Mouse (Mus musculus) heart, embryonic 11.5 days (tissue): Measurements from ENCODE around the gene Slc25a10. TPM values are rescaled to one million over a fixed set of nuclear protein-coding genes. Genes with fewer than 3 reads are reported as not detected.

Experiments
- ATAC-seq: fragments of 200-750 bp; cut with Nextera tagmentation; replicated peaks from 2 replicates; pipeline ENCODE4 v1.8.0; 2017; ENCODE audit warnings: moderate library complexity; ENCODE audit not compliant: insufficient number of reproducible peaks, low FRiP score, low TSS enrichment
- H3K27ac ChIP-seq: fragments of 300-500 bp; sonication (generic); 2 replicates; pipeline ENCODE4 v1.5.1; 2014; ENCODE audit warnings: mild to moderate bottlenecking, low read depth, low read length
- H3K27me3 ChIP-seq: fragments of 300-500 bp; sonication (generic); 2 replicates; pipeline ENCODE4 v1.6.1; 2014; ENCODE audit warnings: mild to moderate bottlenecking, low read length, mixed read lengths; ENCODE audit not compliant: control insufficient read depth, insufficient read depth
- H3K36me3 ChIP-seq: fragments of 300-500 bp; sonication (generic); 2 replicates; pipeline ENCODE4 v1.6.1; 2014; ENCODE audit warnings: mild to moderate bottlenecking, low read length, moderate library complexity, mixed read lengths; ENCODE audit not compliant: control insufficient read depth, insufficient read depth
- H3K4me1 ChIP-seq: fragments of 300-500 bp; sonication (generic); 2 replicates; pipeline ENCODE4 v1.6.1; 2014; ENCODE audit warnings: low read length; ENCODE audit not compliant: control insufficient read depth, insufficient read depth
- H3K4me2 ChIP-seq: fragments of 300-500 bp; sonication (generic); 2 replicates; pipeline ENCODE4 v1.6.1; 2014; ENCODE audit warnings: mild to moderate bottlenecking, moderate library complexity
- H3K4me3 ChIP-seq: fragments of 300-500 bp; sonication (generic); 2 replicates; pipeline ENCODE4 v1.5.1; 2014; ENCODE audit warnings: low read depth, low read length
- H3K9ac ChIP-seq: fragments of 300-500 bp; sonication (generic); 2 replicates; pipeline ENCODE4 v1.6.1; 2014; ENCODE audit warnings: mild to moderate bottlenecking, low read depth, low read length, moderate library complexity
- H3K9me3 ChIP-seq: fragments of 300-500 bp; sonication (generic); replicated peaks from 2 replicates; pipeline ENCODE4 v1.6.1; 2016; ENCODE audit warnings: low read length; ENCODE audit not compliant: control insufficient read depth
- WGBS: fragments of 180-500 bp; shearing (Covaris S2); extraction: QIAGEN DNeasy Blood & Tissue Kit; methylation state at CpG from one replicate; pipeline ENCODE4 v1.1.7; 2014; ENCODE audit not compliant: insufficient replicate concordance; 5-methylcytosine and 5-hydroxymethylcytosine counted together
- polyA plus RNA-seq: library from polyadenylated mRNA; unstranded; fragments of >200 nt; fragmentation: Nextera tagmentation; extraction: Ambion mirVana; gene quantifications from 2 replicates; pipeline ENCODE4 v1.2.1, GENCODE M21; 2014

Gene Slc25a10
- polyA plus RNA-seq, 1 experiment from 2014 or later, result 44.2 TPM

GRCm38 (mm10) chr11:120454965-120455364 is 36.7 kb upstream of the Slc25a10 start:
- Histone ChIP-seq H3K4me3 (no peak overlapping the region), H3K9me3 (no peaks in the 10 kb centered on the region), H3K27me3 (no peaks in the 10 kb centered on the region), H3K36me3 (no peaks in the 10 kb centered on the region), H3K27ac (no peak overlapping the region), H3K4me1 (peaks cover 13% of the 10 kb centered on the region), H3K4me2 (no peak overlapping the region), H3K9ac (no peak overlapping the region)
- no peak for ATAC-seq
- 92% methylated on average over 4 of the region's 4 CpGs for WGBS

GRCm38 (mm10) chr11:120455413-120455812 is 36.2 kb upstream of the Slc25a10 start:
- Histone ChIP-seq H3K36me3 (no peaks in the 10 kb centered on the region), H3K9me3 (no peaks in the 10 kb centered on the region), H3K27me3 (no peaks in the 10 kb centered on the region), H3K4me1 (peaks cover 13% of the 10 kb centered on the region), H3K4me3 (no peak overlapping the region), H3K4me2 (no peak overlapping the region), H3K9ac (no peak overlapping the region), H3K27ac (no peak overlapping the region)
- WGBS, result 92% methylated on average over 7 of the region's 7 CpGs
- ATAC-seq, result no peak

GRCm38 (mm10) chr11:120457370-120457769 is 34.3 kb upstream of the Slc25a10 start:
- H3K9me3 ChIP-seq, result no peaks in the 10 kb centered on the region
- H3K4me3 ChIP-seq, result peak overlapping the region; percentile 72
- peak overlapping the region; percentile 90 for H3K27ac ChIP-seq
- H3K27me3 ChIP-seq, result no peaks in the 10 kb centered on the region
- peak overlapping the region; percentile 93 for H3K4me2 ChIP-seq
- WGBS, result 20% methylated on average over 14 of the region's 14 CpGs
- peaks cover 12% of the 10 kb centered on the region; the same call in 1 of the 2 replicates for H3K36me3 ChIP-seq
- ATAC-seq, result no peak
- H3K4me1 ChIP-seq, result peaks cover 13% of the 10 kb centered on the region
- peak overlapping the region; percentile 92 for H3K9ac ChIP-seq

GRCm38 (mm10) chr11:120457772-120458751 is 33.6 kb upstream of the Slc25a10 start, which contains the start of the genes Oxld1 and Ccdc137:
TSS of gene Oxld1 (minus strand) at chr11:120458068.
TSS of gene Ccdc137 (plus strand) at chr11:120458115.
- ATAC-seq, result peak; percentile 82
- Histone ChIP-seq H3K4me3 (peak within 1 kb of the TSS; percentile 72), H3K4me1 (peaks cover 13% of the 10 kb centered on the region), H3K36me3 (peaks cover 15% of the 10 kb centered on the region), H3K9me3 (no peaks in the 10 kb centered on the region), H3K9ac (peak within 1 kb of the TSS; percentile 92), H3K27ac (peak within 1 kb of the TSS; percentile 90), H3K4me2 (peak within 1 kb of the TSS; percentile 93), H3K27me3 (no peaks in the 10 kb centered on the region)
- WGBS, result 5% methylated on average over 62 of the region's 62 CpGs

- peaks cover 15% of the 10 kb centered on the region for H3K36me3 ChIP-seq
- no peaks in the 10 kb centered on the region for H3K27me3 ChIP-seq
- H3K9ac ChIP-seq, result peak overlapping the region; percentile 92
- H3K9me3 ChIP-seq, result no peaks in the 10 kb centered on the region
- WGBS, result 60% methylated on average over 6 of the region's 6 CpGs
- no peak for ATAC-seq
- H3K27ac ChIP-seq, result no peak overlapping the region
- H3K4me2 ChIP-seq, result peak overlapping the region; percentile 93
- peaks cover 13% of the 10 kb centered on the region for H3K4me1 ChIP-seq
- peak overlapping the region; percentile 72 for H3K4me3 ChIP-seq
These were observed 32.6 kb upstream of the Slc25a10 start for GRCm38 (mm10) chr11:120458847-120459597.

GRCm38 (mm10) chr11:120463536-120463935 is 28.1 kb upstream of the Slc25a10 start:
- Histone ChIP-seq H3K9ac (no peak overlapping the region), H3K4me2 (no peak overlapping the region), H3K27me3 (no peaks in the 10 kb centered on the region), H3K27ac (no peak overlapping the region), H3K4me1 (peaks cover 24% of the 10 kb centered on the region), H3K4me3 (no peak overlapping the region), H3K36me3 (peaks cover 15% of the 10 kb centered on the region), H3K9me3 (no peaks in the 10 kb centered on the region)
- no peak for ATAC-seq
- WGBS, result 84% methylated on average over 2 of the region's 2 CpGs

GRCm38 (mm10) chr11:120464365-120464764 is 27.3 kb upstream of the Slc25a10 start:
- H3K4me2 ChIP-seq, result no peak overlapping the region
- 89% methylated on average over 5 of the region's 5 CpGs for WGBS
- no peak overlapping the region for H3K27ac ChIP-seq
- H3K4me1 ChIP-seq, result peaks cover 21% of the 10 kb centered on the region
- H3K36me3 ChIP-seq, result peaks cover 15% of the 10 kb centered on the region
- H3K27me3 ChIP-seq, result no peaks in the 10 kb centered on the region
- H3K9me3 ChIP-seq, result no peaks in the 10 kb centered on the region
- no peak overlapping the region for H3K4me3 ChIP-seq
- no peak overlapping the region for H3K9ac ChIP-seq
- ATAC-seq, result no peak

- no peaks in the 10 kb centered on the region for H3K9me3 ChIP-seq
- peaks cover 21% of the 10 kb centered on the region for H3K4me1 ChIP-seq
- ATAC-seq, result no peak
- no peak overlapping the region for H3K4me3 ChIP-seq
- H3K27ac ChIP-seq, result no peak overlapping the region
- H3K36me3 ChIP-seq, result peaks cover 24% of the 10 kb centered on the region
- H3K4me2 ChIP-seq, result peak overlapping the region; percentile 98; the same call in 1 of the 2 replicates
- no peaks in the 10 kb centered on the region for H3K27me3 ChIP-seq
- no peak overlapping the region for H3K9ac ChIP-seq
- WGBS, result 74% methylated on average over 4 of the region's 4 CpGs
These were observed 26.1 kb upstream of the Slc25a10 start for GRCm38 (mm10) chr11:120465521-120465920.
